Mouse (Mus musculus) CH12.LX (cell line): Measurements from ENCODE around the gene Lrrc26. TPM values are rescaled to one million over a fixed set of nuclear protein-coding genes. Genes with fewer than 3 reads are reported as not detected.

Experiments
- DNase-seq: peaks from one replicate; pipeline ENCODE4 v3.0.0-alpha.2; 2013; ENCODE audit errors: extremely low read depth
- H3K27ac ChIP-seq: 2 replicates; pipeline ENCODE4 v1.5.1; 2012; ENCODE audit warnings: low read depth, mild to moderate bottlenecking, control low read depth, moderate library complexity; ENCODE audit not compliant: insufficient read depth
- H3K27me3 ChIP-seq: replicated peaks from 2 replicates; pipeline ENCODE3; 2012; ENCODE audit warnings: inconsistent platforms
- H3K36me3 ChIP-seq, 2 experiments: replicated peaks in 1 of 2; 2 replicates each; pipeline versions ENCODE3 to v1.6.1; 2012; ENCODE audit warnings: inconsistent platforms in 1 of 2, low read length in 1 of 2, mild to moderate bottlenecking in 1 of 2, mixed read lengths in 1 of 2, moderate library complexity in 1 of 2; ENCODE audit not compliant: control insufficient read depth in 1 of 2, insufficient read depth in 1 of 2
- H3K4me1 ChIP-seq, 2 experiments: 2 replicates each; pipeline ENCODE4 v1.6.1; 2012; ENCODE audit warnings: inconsistent platforms in 1 of 2, moderate library complexity in 1 of 2; ENCODE audit not compliant: insufficient read depth in 2 of 2, control insufficient read depth in 1 of 2
- H3K4me2 ChIP-seq: 2 replicates; pipeline ENCODE4 v1.6.1; 2012; ENCODE audit warnings: low read depth, mild to moderate bottlenecking, control low read depth; ENCODE audit not compliant: poor library complexity, insufficient read depth, severe bottlenecking
- H3K4me3 ChIP-seq, 3 experiments: fragments of 150-350 bp in 1 of 3; sonication (generic) in 1 of 3; replicated peaks in 1 of 3; 2 replicates each; pipeline versions ENCODE3 to v1.5.1; 2011 to 2012; ENCODE audit warnings: low read depth in 2 of 3, low read length in 2 of 3, mild to moderate bottlenecking in 2 of 3, moderate library complexity in 2 of 3, control low read depth in 1 of 3, improper control_type of control experiment in 1 of 3, inconsistent platforms in 1 of 3, mixed read lengths in 1 of 3; ENCODE audit not compliant: poor library complexity in 1 of 3
- H3K79me2 ChIP-seq: replicated peaks from 2 replicates; pipeline ENCODE4 v1.6.1; 2012; ENCODE audit warnings: mild to moderate bottlenecking, moderate library complexity; ENCODE audit not compliant: control insufficient read depth, poor library complexity, insufficient read depth, severe bottlenecking; ENCODE audit errors: extremely low read depth
- H3K9ac ChIP-seq: 2 replicates; pipeline ENCODE4 v1.6.1; 2012; ENCODE audit warnings: low read depth, mild to moderate bottlenecking, control low read depth, moderate library complexity; ENCODE audit not compliant: insufficient read depth
- H3K9me3 ChIP-seq: replicated peaks from 2 replicates; pipeline ENCODE3; 2012; ENCODE audit warnings: low read length, inconsistent platforms, mixed read lengths
- BHLHE40 ChIP-seq: IDR thresholded peaks from 2 replicates; pipeline ENCODE4 v1.6.1; 2011; ENCODE audit warnings: mild to moderate bottlenecking, low read depth, low read length, improper control_type of control experiment
- CHD1 ChIP-seq: IDR thresholded peaks from 2 replicates; pipeline ENCODE4 v1.6.1; 2012; ENCODE audit warnings: low read depth, low read length, improper control_type of control experiment, inconsistent platforms
- CHD2 ChIP-seq: IDR thresholded peaks from 2 replicates; pipeline ENCODE4 v1.6.1; 2011; ENCODE audit warnings: low read length, improper control_type of control experiment
- E2F4 ChIP-seq: IDR thresholded peaks from 2 replicates; pipeline ENCODE4 v1.6.1; 2011; ENCODE audit warnings: low read depth, low read length, improper control_type of control experiment; ENCODE audit not compliant: insufficient replicate concordance
- EP300 ChIP-seq: IDR thresholded peaks from 2 replicates; pipeline ENCODE4 v1.6.1; 2011; ENCODE audit warnings: low read length, improper control_type of control experiment
- ETS1 ChIP-seq: conservative IDR thresholded peaks from 2 replicates; pipeline ENCODE4 v1.6.1; 2012; ENCODE audit warnings: low read depth, mild to moderate bottlenecking, inconsistent platforms, low read length, improper control_type of control experiment, moderate library complexity
- IRF4 ChIP-seq: IDR thresholded peaks from 2 replicates; pipeline ENCODE4 v1.6.1; 2014; ENCODE audit warnings: low read depth, mild to moderate bottlenecking, inconsistent platforms, low read length, improper control_type of control experiment
- JUND ChIP-seq: conservative IDR thresholded peaks from 2 replicates; pipeline ENCODE4 v1.6.1; 2011; ENCODE audit warnings: low read depth, low read length, improper control_type of control experiment
- KAT2A ChIP-seq: IDR thresholded peaks from 2 replicates; pipeline ENCODE4 v1.6.1; 2012; ENCODE audit warnings: low read length, improper control_type of control experiment, inconsistent platforms; ENCODE audit not compliant: insufficient replicate concordance
- MAFK ChIP-seq: IDR thresholded peaks from 2 replicates; pipeline ENCODE4 v1.6.1; 2011; ENCODE audit warnings: low read length, improper control_type of control experiment; ENCODE audit not compliant: insufficient replicate concordance
- MAX ChIP-seq: IDR thresholded peaks from 2 replicates; pipeline ENCODE4 v1.6.1; 2011; ENCODE audit warnings: low read length, improper control_type of control experiment
- MEF2A ChIP-seq: IDR thresholded peaks from 2 replicates; pipeline ENCODE4 v1.6.1; 2014; ENCODE audit warnings: low read depth, mild to moderate bottlenecking, inconsistent platforms, low read length, improper control_type of control experiment, borderline replicate concordance
- MYC ChIP-seq: IDR thresholded peaks from 2 replicates; pipeline ENCODE4 v1.6.1; 2011; ENCODE audit warnings: low read depth, mild to moderate bottlenecking, improper control_type of control experiment, low read length
- RAD21 ChIP-seq: IDR thresholded peaks from 2 replicates; pipeline ENCODE4 v1.6.1; 2011; ENCODE audit warnings: low read depth, mild to moderate bottlenecking, low read length, improper control_type of control experiment, moderate library complexity
- SMC3 ChIP-seq: IDR thresholded peaks from 2 replicates; pipeline ENCODE4 v1.6.1; 2011; ENCODE audit warnings: low read depth, low read length, improper control_type of control experiment
- TBP ChIP-seq: conservative IDR thresholded peaks from 2 replicates; pipeline ENCODE4 v1.6.1; 2011; ENCODE audit warnings: low read depth, low read length, improper control_type of control experiment
- TCF12 ChIP-seq: IDR thresholded peaks from 2 replicates; pipeline ENCODE4 v1.6.1; 2014; ENCODE audit warnings: low read depth, mild to moderate bottlenecking, inconsistent platforms, low read length, improper control_type of control experiment
- UBTF ChIP-seq: IDR thresholded peaks from 2 replicates; pipeline ENCODE4 v1.6.1; 2012; ENCODE audit warnings: low read depth, mild to moderate bottlenecking, inconsistent platforms, low read length, improper control_type of control experiment, moderate library complexity
- USF1 ChIP-seq: IDR thresholded peaks from 2 replicates; pipeline ENCODE4 v1.6.1; 2014; ENCODE audit warnings: low read depth, mild to moderate bottlenecking, inconsistent platforms, low read length, improper control_type of control experiment
- ZKSCAN1 ChIP-seq: IDR thresholded peaks from 2 replicates; pipeline ENCODE4 v1.6.1; 2012; ENCODE audit warnings: low read depth, inconsistent platforms, low read length, improper control_type of control experiment, borderline replicate concordance
- ZMIZ1 ChIP-seq: IDR thresholded peaks from 2 replicates; pipeline ENCODE4 v1.6.1; 2012; ENCODE audit warnings: low read depth, mild to moderate bottlenecking, inconsistent platforms, low read length, improper control_type of control experiment
- dilution Hi-C: fragments of 300-500 bp; cut with MboI; formaldehyde crosslinking; loops from 2 replicates; pipeline ENCODE4 v1.14.3; 2020; ENCODE audit warnings: low sequenced_read_pairs; ENCODE audit not compliant: extremely low pct_unique_long_range_greater_than_20kb, extremely low pct_ligation_motif_present
- in situ Hi-C: fragments of 300-500 bp; cut with MboI; formaldehyde crosslinking; loops from 3 replicates; pipeline ENCODE4 v1.14.3; 2019; ENCODE audit warnings: low sequenced_read_pairs, low pct_ligation_motif_present, low pct_unique_long_range_greater_than_20kb, mixed read lengths
- polyA plus RNA-seq: library from polyadenylated mRNA; unstranded; fragments of >175 nt; gene quantifications from 2 replicates; pipeline ENCODE4 v1.2.1, GENCODE M21; 2012; ENCODE audit warnings: low read depth; ENCODE audit not compliant: insufficient read length
- total RNA-seq, 2 experiments: library from RNA; depleted of rRNA; stranded (reverse); fragments of 300-350 nt in 1 of 2; fragments of >200 nt in 1 of 2; gene quantifications; 2 replicates each; pipeline ENCODE4 v1.2.3; 2012 to 2014

Lrrc26 gene
- total and polyA plus RNA-seq, 3 experiments = not detected

- Histone ChIP-seq H3K4me2 (peak overlapping the region; percentile 39; the same call in 1 of the 2 replicates), H3K36me3 (peaks cover 37 to 75% of the 10 kb centered on the region in 2 experiments), H3K9ac (peak overlapping the region; percentile 68), H3K79me2 (peaks cover 19% of the 10 kb centered on the region)
- in situ Hi-C loops = loop anchor here (10.0 kb wide), 1 partner anchor 62 kb away; the partner anchor contains the start of gene Man1b1
- TF ChIP-seq TBP (no peak), SMC3 (no peak), IRF4 (no peak), TCF12 (no peak), MYC (no peak), USF1 (no peak), UBTF (no peak), RAD21 (no peak), MAFK (no peak), MEF2A (no peak), E2F4 (no peak), ZKSCAN1 (no peak), KAT2A (no peak), CHD2 (no peak), ETS1 (no peak), MAX (no peak), EP300 (no peak)
- TF ChIP-seq, all 38 proteins: peak for 0
- dilution Hi-C loops = no loop called here
- peak overlapping the region; percentile 79 to 97 (median 91) for H3K4me3 ChIP-seq
- no peaks in the 10 kb centered on the region for H3K9me3 ChIP-seq
- no peak for DNase-seq
- peaks cover 6 to 47% of the 10 kb centered on the region in 2 experiments; a peak in 3 of 4 replicates for H3K4me1 ChIP-seq
- no peaks in the 10 kb centered on the region for H3K27me3 ChIP-seq
- no peak overlapping the region for H3K27ac ChIP-seq
Measured at GRCm38 (mm10) chr2:25272515-25272914, 17.2 kb upstream of the Lrrc26 start.

- no peak for TF ChIP-seq BHLHE40
- TF ChIP-seq ZMIZ1 = no peak
- TF ChIP-seq IRF4 = no peak
- TF ChIP-seq CHD1 = no peak
- no peak for TF ChIP-seq JUND
- TF ChIP-seq, all 38 proteins: peak for 0
- dilution Hi-C loops (no loop called here), in situ Hi-C loops (loop anchor here (10.0 kb wide), 1 partner anchor 62 kb away; the partner anchor contains the start of gene Man1b1)
- Histone ChIP-seq H3K27me3 (no peaks in the 10 kb centered on the region), H3K9me3 (no peaks in the 10 kb centered on the region), H3K9ac (peak overlapping the region; percentile 68), H3K36me3 (peaks cover 41 to 78% of the 10 kb centered on the region in 2 experiments), H3K27ac (no peak overlapping the region), H3K4me2 (peak overlapping the region; percentile 39), H3K4me3 (peak overlapping the region; percentile 79 to 97 (median 91)), H3K4me1 (peaks cover 5 to 42% of the 10 kb centered on the region in 2 experiments; a peak in 3 of 4 replicates), H3K79me2 (peaks cover 19% of the 10 kb centered on the region)
- DNase-seq = no peak
Measured at GRCm38 (mm10) chr2:25273010-25273409, 16.7 kb upstream of the Lrrc26 start.
